In genomic region chr2:156420694-156421380, GRCm38 (mm10) we compare ENCODE assay signal across 8 mouse cellular contexts. TPM values are rescaled to one million over a fixed set of nuclear protein-coding genes. Genes with fewer than 3 reads are reported as not detected.
A peak's percentile ranks its signal among the peaks of the same experiment; 100 is the strongest.
DNase-seq lines count a peak whose midpoint lies in the region; ATAC-seq and TF ChIP-seq lines count a peak whose summit lies in the region.

TSS of gene Epb41l1 (plus strand) at chr2:156420909.

- no peak for TF ChIP-seq CTCF in E14TG2a.4 (conservative IDR thresholded peaks at IDR 0.05; ENCODE audit: low read length)
- 0 out of 2 replicates have a peak, but pooled peaks have one; percentile 10 for TF ChIP-seq CTCF in embryonic fibroblast, embryonic 13.5 days (IDR thresholded peaks at IDR 0.05; ENCODE audit: borderline replicate concordance, insufficient read depth, low read length)
- peak; percentile 32 for TF ChIP-seq CTCF in lung, postnatal 0 days (IDR thresholded peaks at IDR 0.05)

- peak; percentile 80 for ATAC-seq in lung, postnatal 0 days

- peak within 1 kb of the TSS; percentile 56 for H3K9ac ChIP-seq in lung, postnatal 0 days (replicated peaks; ENCODE audit: low read depth)

- H3K4me1 ChIP-seq in E14TG2a.4 (replicated peaks; ENCODE audit: low read depth, low read length) = peaks cover 82% of the 10 kb centered on the region
- no peaks in the 10 kb centered on the region for H3K4me1 ChIP-seq in embryonic fibroblast, embryonic 13.5 days (ENCODE audit: control insufficient read depth, insufficient read depth, low read length)
- 0 out of 2 replicates have a peak, but pooled peaks cover 6% of the 10 kb centered on the region for H3K4me1 ChIP-seq in lung, postnatal 0 days (ENCODE audit: insufficient read depth, low read depth, low read length)

- WGBS in large intestine, adult 2 months = under 1% methylated on average over 76 of the region's 76 CpGs
- WGBS in lung, postnatal 0 days = 4% methylated on average over 46 of the region's 76 CpGs

- no peak for TF ChIP-seq EP300 in lung, postnatal 0 days (IDR thresholded peaks at IDR 0.05)

- H3K4me2 ChIP-seq in lung, postnatal 0 days (replicated peaks; ENCODE audit: low read depth, low read length) = peak within 1 kb of the TSS; percentile 96

- peak; percentile 67 for DNase-seq in adrenal gland, adult 8-10 months
- peak; percentile 43 to 56 for DNase-seq in heart, postnatal 36 days
- no peak for DNase-seq in large intestine, adult 2 months (ENCODE audit: low read depth, low spot score)
- peak; percentile 81 for DNase-seq in lung, postnatal 0 days (ENCODE audit: low spot score)
- DNase-seq in ovary, adult 18-20 months (ENCODE audit: low spot score) = peak; percentile 65
- no peak for DNase-seq in spleen, postnatal 14 days (ENCODE audit: low spot score in 2 of 2)

- H3K27me3 ChIP-seq in E14TG2a.4 (ENCODE audit: insufficient read depth, low read length) = peaks cover 23% of the 10 kb centered on the region
- H3K27me3 ChIP-seq in lung, postnatal 0 days (replicated peaks; ENCODE audit: insufficient read depth, low read length) = peaks cover 10% of the 10 kb centered on the region; the same call in 1 of the 2 replicates

- intact Hi-C loops in heart, postnatal 36 days (cut with DNase I) = loop anchor here (5.0 kb wide), 1 partner anchor 76 kb away; no protein-coding TSS in a partner anchor

- no peaks in the 10 kb centered on the region for H3K36me3 ChIP-seq in E14TG2a.4 (ENCODE audit: insufficient read depth, low read length)
- no peaks in the 10 kb centered on the region for H3K36me3 ChIP-seq in lung, postnatal 0 days (ENCODE audit: insufficient read depth, low read length)

- no peaks in the 10 kb centered on the region for H3K9me3 ChIP-seq in E14TG2a.4 (ENCODE audit: low read length)
- no peaks in the 10 kb centered on the region for H3K9me3 ChIP-seq in lung, postnatal 0 days (ENCODE audit: low read length)

- peak within 1 kb of the TSS; percentile 86 for H3K4me3 ChIP-seq in E14TG2a.4 (replicated peaks; ENCODE audit: low read length)
- H3K4me3 ChIP-seq in embryonic fibroblast, embryonic 13.5 days (ENCODE audit: insufficient read depth, low read length) = peak within 1 kb of the TSS; percentile 41
- H3K4me3 ChIP-seq in lung, postnatal 0 days (ENCODE audit: low read depth, low read length) = peak within 1 kb of the TSS; percentile 54

- TF ChIP-seq POLR2A in embryonic fibroblast, embryonic 13.5 days (IDR thresholded peaks at IDR 0.05; ENCODE audit: low read depth, low read length) = no peak

- H3K27ac ChIP-seq in embryonic fibroblast, embryonic 13.5 days (ENCODE audit: insufficient read depth, low read length) = no peak within 1 kb of the TSS
- peak within 1 kb of the TSS; percentile 68 for H3K27ac ChIP-seq in lung, postnatal 0 days (ENCODE audit: low read length)

RNA-seq across cellular contexts. Expression of gene Epb41l1, which starts in this region (rescaled TPM):
- total RNA-seq in adrenal gland, adult 8-10 months (2022) = 100 to 1,000 TPM in 2 of 4 experiments, 10 to 100 TPM in 2; 72.4 to 109 (median 91.3) TPM
- polyA plus RNA-seq in embryonic fibroblast, embryonic 13.5 days (2011; ENCODE audit: insufficient read length, low read depth, missing spikeins) = 33.6 and 35.5 TPM in 2 replicates
- total RNA-seq in heart, postnatal 36 days (2021) = 1 to 10 TPM; 6.3 to 9.1 TPM
- 15.2 and 17.1 TPM in 2 replicates for polyA plus RNA-seq in large intestine, adult 2 months (2012; rRNA removed)
- 1.2 and 1.7 TPM in 2 replicates for polyA plus RNA-seq in lung, postnatal 0 days (2015; fragmentation: Nextera tagmentation; extraction: Ambion mirVana)

Comparison
In these comparisons a context has a peak if more than half of its experiments do, and no peak if none do; other contexts are left out.
1. RNA of gene Epb41l1 (total RNA-seq): 72.4 to 109 TPM in adrenal gland, adult 8-10 months; 6.3 to 9.1 TPM in heart, postnatal 36 days; every median in the first group is over 4 times any median in the second.
2. DNase-seq: peak in adrenal gland, adult 8-10 months (single experiment), heart, postnatal 36 days (2 of 2), lung, postnatal 0 days (single experiment) and ovary, adult 18-20 months (single experiment); none in large intestine, adult 2 months (single experiment) and spleen, postnatal 14 days (0 of 2).
3. Peak in every context shown above with its lines, with median percentiles within 50 percentile points of each other: H3K4me3 ChIP-seq.